Mouse (Mus musculus) limb, embryonic 11.5 days (tissue): ENCODE data around the gene Hoxa6. TPM values are rescaled to one million over a fixed set of nuclear protein-coding genes. Genes with fewer than 3 reads are reported as not detected.

Experiments
- ATAC-seq: fragments of 200-750 bp; cut with Nextera tagmentation; 2 replicates; pipeline ENCODE4 v1.8.0; 2017; ENCODE audit warnings: low read depth; ENCODE audit not compliant: insufficient number of reproducible peaks, low FRiP score, low TSS enrichment
- DNase-seq: peaks from one replicate; pipeline ENCODE4 v3.0.0-alpha.2; 2015; ENCODE audit warnings: low spot score
- H3K27ac ChIP-seq: fragments of 300-500 bp; sonication (generic); replicated peaks from 2 replicates; pipeline ENCODE4 v1.5.1; 2014; ENCODE audit warnings: low read depth, mild to moderate bottlenecking, low read length
- H3K27me3 ChIP-seq: fragments of 300-500 bp; sonication (generic); 2 replicates; pipeline ENCODE4 v1.6.1; 2014; ENCODE audit warnings: mild to moderate bottlenecking, low read length, mixed read lengths; ENCODE audit not compliant: control insufficient read depth, insufficient read depth
- H3K36me3 ChIP-seq: fragments of 300-500 bp; sonication (generic); 2 replicates; pipeline ENCODE4 v1.6.1; 2014; ENCODE audit warnings: mild to moderate bottlenecking, low read length, moderate library complexity, mixed read lengths; ENCODE audit not compliant: control insufficient read depth, insufficient read depth
- H3K4me1 ChIP-seq: fragments of 300-500 bp; sonication (generic); 2 replicates; pipeline ENCODE4 v1.6.1; 2014; ENCODE audit warnings: low read length, mixed read lengths; ENCODE audit not compliant: control insufficient read depth, insufficient read depth
- H3K4me2 ChIP-seq: fragments of 300-500 bp; sonication (generic); 2 replicates; pipeline ENCODE4 v1.6.1; 2014; ENCODE audit warnings: low read depth, mild to moderate bottlenecking, moderate library complexity; ENCODE audit not compliant: severe bottlenecking
- H3K4me3 ChIP-seq: fragments of 300-500 bp; sonication (generic); 2 replicates; pipeline ENCODE4 v1.5.1; 2014; ENCODE audit warnings: low read depth, low read length
- H3K9ac ChIP-seq: fragments of 300-500 bp; sonication (generic); 2 replicates; pipeline ENCODE4 v1.6.1; 2014; ENCODE audit warnings: mild to moderate bottlenecking, low read length
- H3K9me3 ChIP-seq: fragments of 300-500 bp; sonication (generic); 2 replicates; pipeline ENCODE4 v1.6.1; 2016; ENCODE audit warnings: low read length; ENCODE audit not compliant: control insufficient read depth
- WGBS: fragments of 180-500 bp; shearing (Covaris S2); extraction: QIAGEN DNeasy Blood & Tissue Kit; methylation state at CpG from one replicate; pipeline ENCODE4 v1.1.7; 2014; 5-methylcytosine and 5-hydroxymethylcytosine counted together
- polyA plus RNA-seq: library from polyadenylated mRNA; unstranded; fragments of >200 nt; fragmentation: Nextera tagmentation; extraction: Ambion mirVana; gene quantifications from 2 replicates; pipeline ENCODE4 v1.2.1, GENCODE M21; 2014

Hoxa6 gene
- polyA plus RNA-seq, 1 experiment from 2014 or later, result 4.6 TPM

DNA sequence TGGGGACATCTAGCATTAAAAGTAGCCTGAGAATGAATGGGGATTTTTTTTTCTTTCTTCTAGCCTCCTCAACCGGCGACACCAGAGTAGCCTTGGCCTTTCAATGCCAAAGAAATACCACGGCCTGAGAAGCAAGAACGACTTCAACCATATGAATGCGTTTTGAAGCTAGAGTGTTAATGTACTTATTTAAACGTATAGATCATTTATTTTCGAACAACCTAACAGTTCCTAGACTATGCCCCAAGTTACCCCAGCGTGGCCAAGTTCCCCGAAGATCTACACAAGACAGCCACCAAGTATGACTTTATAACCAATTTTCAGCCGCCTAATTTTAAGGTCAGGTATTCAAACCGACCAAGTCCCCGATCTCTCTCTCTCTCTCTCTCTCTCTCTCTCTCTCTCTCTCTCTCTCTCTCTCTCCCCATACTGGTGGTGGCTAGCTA lies 12.4 kb upstream of the Hoxa6 start:
- Histone ChIP-seq H3K36me3 (no peaks in the 10 kb centered on the region), H3K4me1 (peaks cover 30% of the 10 kb centered on the region), H3K27me3 (no peaks in the 10 kb centered on the region), H3K9me3 (no peaks in the 10 kb centered on the region), H3K4me2 (peak overlapping the region; percentile 89), H3K4me3 (peak overlapping the region; percentile 87), H3K9ac (peak overlapping the region; percentile 98), H3K27ac (peak overlapping the region; percentile 98)
- DNase-seq (no peak), ATAC-seq (no peak)
- 2% methylated on average over 12 of the region's 12 CpGs for WGBS

DNA sequence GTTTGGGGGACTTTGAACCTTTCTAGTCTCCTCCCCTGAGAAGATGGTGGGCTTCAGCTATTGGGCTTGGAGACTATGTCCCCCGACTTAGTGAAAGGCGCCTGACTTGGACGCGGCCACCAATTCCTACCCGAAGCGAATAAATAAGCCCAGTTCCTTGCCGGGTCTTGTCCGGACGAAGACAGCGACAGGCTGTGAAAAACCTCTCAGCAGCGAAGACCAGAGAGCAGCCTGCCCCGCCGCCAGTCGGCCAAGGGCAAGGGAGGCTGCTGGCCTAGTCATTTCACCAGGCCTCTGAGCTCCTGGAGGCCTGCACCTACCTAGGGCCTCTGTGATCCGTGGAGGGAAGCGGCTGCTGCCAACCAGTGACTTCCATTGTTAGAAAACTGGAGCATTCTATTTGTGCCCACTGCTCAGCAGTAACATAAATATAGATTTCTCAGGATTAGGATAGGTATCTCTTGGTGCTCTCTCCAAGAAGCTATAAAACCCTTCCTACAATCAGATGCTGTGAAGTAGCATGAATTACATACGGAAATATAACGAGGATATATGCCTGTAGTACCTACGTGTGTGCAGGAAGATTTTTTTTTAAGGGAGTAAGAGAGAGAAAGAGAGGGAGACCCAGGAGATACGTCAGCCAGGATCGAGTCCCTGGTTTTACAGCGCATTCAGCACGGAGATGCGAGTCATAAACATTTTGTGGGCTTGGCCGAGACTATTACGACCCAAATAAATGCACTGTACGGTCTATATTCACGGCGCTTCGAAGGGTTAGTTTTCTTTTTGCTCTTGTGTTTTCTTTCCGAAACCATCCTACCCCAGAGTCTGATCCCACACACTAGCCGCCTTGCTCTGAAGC lies 11.7 kb upstream of the Hoxa6 start:
- 4% methylated on average over 32 of the region's 32 CpGs for WGBS
- H3K9me3 ChIP-seq, result no peaks in the 10 kb centered on the region
- peak overlapping the region; percentile 87 for H3K4me3 ChIP-seq
- peak overlapping the region; percentile 98 for H3K27ac ChIP-seq
- H3K9ac ChIP-seq, result peak overlapping the region; percentile 98
- DNase-seq (peak; percentile 74), ATAC-seq (no peak)
- H3K27me3 ChIP-seq, result no peaks in the 10 kb centered on the region
- no peaks in the 10 kb centered on the region for H3K36me3 ChIP-seq
- H3K4me2 ChIP-seq, result peak overlapping the region; percentile 89
- H3K4me1 ChIP-seq, result peaks cover 35% of the 10 kb centered on the region

- DNase-seq, result peak; percentile 61
- Histone ChIP-seq H3K4me3 (peak overlapping the region; percentile 87), H3K27me3 (no peaks in the 10 kb centered on the region), H3K27ac (peak overlapping the region; percentile 98), H3K4me1 (peaks cover 43% of the 10 kb centered on the region), H3K4me2 (peak overlapping the region; percentile 89), H3K9me3 (no peaks in the 10 kb centered on the region), H3K9ac (peak overlapping the region; percentile 98), H3K36me3 (no peaks in the 10 kb centered on the region)
- ATAC-seq, result no peak
- 9% methylated on average over 9 of the region's 9 CpGs for WGBS
Observed at GRCm38 (mm10) chr6:52219234-52219942, 10.9 kb upstream of the Hoxa6 start.

DNA sequence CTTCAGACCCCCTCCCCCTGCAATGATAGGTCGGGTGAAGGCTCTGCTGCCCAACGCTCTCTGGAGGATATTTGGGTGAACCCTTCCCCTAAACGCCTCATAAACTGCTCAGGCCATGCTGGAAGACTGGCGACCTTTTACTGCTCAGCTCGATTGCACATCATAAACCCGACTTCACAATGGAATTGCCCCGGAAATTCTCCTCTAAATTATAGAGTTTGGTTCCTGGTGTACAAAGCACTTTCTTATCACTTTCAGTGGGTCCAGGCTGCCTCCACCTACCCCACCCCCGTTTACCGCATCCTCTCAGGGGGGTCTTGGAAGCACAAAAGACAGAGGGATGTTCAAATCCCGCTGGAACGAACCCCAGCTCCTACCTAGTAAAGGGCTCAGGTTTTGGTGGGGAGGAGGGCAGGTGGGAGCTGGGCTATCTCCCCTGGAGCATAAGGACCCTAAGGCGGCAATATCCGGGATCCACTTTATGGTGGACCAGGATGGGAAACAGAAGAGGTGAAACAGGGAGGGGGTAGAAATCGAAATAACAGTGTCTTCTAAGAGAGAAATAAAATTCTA lies 10.2 kb upstream of the Hoxa6 start:
- no peaks in the 10 kb centered on the region for H3K27me3 ChIP-seq
- peak; percentile 66 for DNase-seq

DNA sequence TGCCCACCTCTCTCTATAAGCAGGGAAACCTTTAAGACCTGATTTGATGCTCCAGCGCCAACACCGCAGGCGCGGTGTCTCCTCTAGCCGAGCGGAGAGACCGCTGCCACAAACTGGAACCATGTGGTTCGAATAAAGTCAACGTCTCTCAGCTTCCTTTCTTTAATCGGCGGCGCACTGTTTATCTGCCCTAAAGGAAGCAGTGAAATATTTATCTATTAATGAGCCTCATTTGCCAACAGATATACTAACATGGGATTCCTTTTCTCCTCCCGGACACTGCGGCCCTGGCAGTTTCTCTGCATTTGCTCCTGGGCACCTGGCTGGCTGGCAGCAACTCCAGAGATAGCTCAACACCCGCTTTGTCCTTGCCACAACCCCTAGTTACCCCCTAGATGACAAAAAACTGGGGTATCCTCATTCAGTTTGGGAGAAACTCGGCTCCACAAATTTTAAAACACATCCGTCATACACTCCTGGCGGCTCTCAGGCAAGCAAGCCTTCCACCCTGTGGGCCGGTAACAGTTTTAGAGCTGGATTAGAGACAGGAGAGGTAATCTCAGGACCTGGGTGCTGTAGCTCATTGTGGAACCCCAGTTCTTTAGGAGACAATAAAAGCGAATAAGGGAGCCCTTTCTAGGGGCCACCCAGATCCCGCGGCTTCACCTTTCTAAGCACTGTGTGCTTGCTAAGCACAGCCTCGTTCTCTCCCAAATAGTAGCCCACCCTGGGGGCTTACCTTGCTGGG lies 9.5 kb upstream of the Hoxa6 start:
- ATAC-seq (no peak), DNase-seq (peak; percentile 68)
- Histone ChIP-seq H3K4me2 (peak overlapping the region; percentile 89), H3K9me3 (no peaks in the 10 kb centered on the region), H3K4me3 (peak overlapping the region; percentile 87), H3K9ac (peak overlapping the region; percentile 98), H3K4me1 (peaks cover 50% of the 10 kb centered on the region), H3K36me3 (no peaks in the 10 kb centered on the region), H3K27me3 (no peaks in the 10 kb centered on the region), H3K27ac (peak overlapping the region; percentile 98)
- under 1% methylated on average over 23 of the region's 23 CpGs for WGBS

More for the DNA sequence above, 10.2 kb upstream of the Hoxa6 start:
- Histone ChIP-seq H3K4me3 (peak overlapping the region; percentile 87), H3K9me3 (no peaks in the 10 kb centered on the region), H3K27ac (peak overlapping the region; percentile 98), H3K4me1 (peaks cover 49% of the 10 kb centered on the region), H3K4me2 (peak overlapping the region; percentile 89), H3K36me3 (no peaks in the 10 kb centered on the region), H3K9ac (peak overlapping the region; percentile 98)
- ATAC-seq, result no peak
- 3% methylated on average over 14 of the region's 14 CpGs for WGBS

DNA sequence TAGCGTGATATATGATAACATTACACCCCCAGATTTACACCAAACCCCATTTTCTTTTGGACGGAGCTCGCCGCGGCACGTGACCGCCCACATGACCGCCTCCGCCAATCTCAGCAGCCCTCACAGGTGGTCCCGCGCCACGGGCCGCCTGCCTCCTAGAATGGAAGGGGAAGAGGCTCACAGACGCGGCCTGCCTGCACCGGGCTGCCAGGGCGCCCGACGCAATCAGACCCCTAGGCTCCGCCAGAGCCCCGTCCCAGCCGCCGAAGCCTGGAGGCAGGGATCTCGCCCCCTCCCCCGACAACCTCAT lies 8.9 kb upstream of the Hoxa6 start:
- Histone ChIP-seq H3K36me3 (no peaks in the 10 kb centered on the region), H3K4me3 (peak overlapping the region; percentile 87), H3K9ac (peak overlapping the region; percentile 98), H3K27me3 (no peaks in the 10 kb centered on the region), H3K4me1 (peaks cover 50% of the 10 kb centered on the region), H3K4me2 (peak overlapping the region; percentile 89), H3K27ac (peak overlapping the region; percentile 98), H3K9me3 (no peaks in the 10 kb centered on the region)
- ATAC-seq (peak; percentile 52; the same call in 1 of the 2 replicates), DNase-seq (peak; percentile 96)
- WGBS, result under 1% methylated on average over 25 of the region's 25 CpGs

DNA sequence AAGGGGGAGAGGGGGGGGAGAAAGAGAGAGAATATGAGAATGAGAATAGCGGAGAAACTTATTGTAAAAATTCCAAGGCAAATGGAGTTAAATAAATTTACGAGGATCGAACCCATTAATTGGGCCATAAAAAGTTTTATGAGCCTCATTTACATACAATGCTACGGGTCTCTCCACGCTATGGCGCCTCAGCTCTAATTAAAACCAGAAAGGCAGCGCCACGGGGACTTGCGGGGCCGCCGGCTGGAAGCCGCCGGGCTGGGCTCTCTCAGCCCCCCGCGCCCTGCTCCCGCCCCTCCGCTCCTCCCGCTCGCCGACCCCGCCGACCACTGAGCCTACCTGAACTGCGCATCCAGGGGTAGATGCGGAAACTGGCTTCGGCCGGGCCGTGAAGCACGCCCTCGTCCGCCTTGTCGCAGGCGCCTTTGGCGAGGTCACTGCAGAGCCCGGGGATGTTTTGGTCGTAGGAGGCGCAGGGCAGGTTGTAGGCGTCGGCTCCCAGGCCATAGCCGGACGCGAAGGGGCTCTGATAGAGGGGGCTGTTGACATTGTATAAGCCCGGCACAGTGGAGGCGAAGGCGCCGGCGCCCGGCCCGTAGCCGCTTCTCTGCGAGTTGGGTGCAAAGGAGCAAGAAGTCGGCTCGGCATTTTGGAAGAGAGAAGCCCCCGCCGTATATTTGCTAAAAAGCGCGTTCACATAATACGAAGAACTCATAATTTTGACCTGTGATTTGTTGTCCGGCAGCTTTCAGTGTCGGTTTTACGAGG lies 8.4 kb upstream of the Hoxa6 start:
- H3K27me3 ChIP-seq, result no peaks in the 10 kb centered on the region
- peak overlapping the region; percentile 89 for H3K4me2 ChIP-seq
- peak; percentile 85 for DNase-seq
- H3K27ac ChIP-seq, result peak overlapping the region; percentile 98
- H3K4me3 ChIP-seq, result peak overlapping the region; percentile 87
- under 1% methylated on average over 60 of the region's 60 CpGs for WGBS
- peak overlapping the region; percentile 86 for H3K9ac ChIP-seq
- no peaks in the 10 kb centered on the region for H3K36me3 ChIP-seq
- H3K4me1 ChIP-seq, result peaks cover 50% of the 10 kb centered on the region
- H3K9me3 ChIP-seq, result no peaks in the 10 kb centered on the region
- ATAC-seq, result no peak
